Mouse (Mus musculus): Measurements from ENCODE around the gene Fastkd5.
"Not testable (repeated sequence)": the region's sequence is repeated elsewhere in the genome, so short reads cannot be mapped to it uniquely, and the experiment has no call there.

The Fastkd5 gene

GRCm38 (mm10) chr2:130577021-130577420, 52.8 kb downstream of the Fastkd5 start:
- DNase-seq (ENCODE audit: low spot score in 2 of 2): no peak

- not testable (repeated sequence) for DNase-seq (ENCODE audit: low spot score in 2 of 2)
These were observed 53.3 kb downstream of the Fastkd5 start for GRCm38 (mm10) chr2:130576564-130576963.

GRCm38 (mm10) chr2:130575873-130576272, 54.0 kb downstream of the Fastkd5 start, which contains the start of gene Oxt:
Gene Oxt, plus strand, starts transcription at chr2:130576173.
- DNase-seq (ENCODE audit: low spot score in 2 of 2): no peak

GRCm38 (mm10) chr2:130574960-130575359, 54.9 kb downstream of the Fastkd5 start:
- DNase-seq (ENCODE audit: low spot score in 2 of 2): no peak

- no peak for DNase-seq (ENCODE audit: low spot score in 2 of 2)
These were observed 59.9 kb downstream of the Fastkd5 start for GRCm38 (mm10) chr2:130569926-130570325.

GRCm38 (mm10) chr2:130568921-130569320, 60.9 kb downstream of the Fastkd5 start:
- DNase-seq (ENCODE audit: low spot score in 2 of 2): no peak

- no peak for DNase-seq (ENCODE audit: low spot score in 2 of 2)
These were observed 64.8 kb downstream of the Fastkd5 start for GRCm38 (mm10) chr2:130564983-130565382.

GRCm38 (mm10) chr2:130564063-130564462, 65.8 kb downstream of the Fastkd5 start:
- DNase-seq (ENCODE audit: low spot score in 2 of 2): peak in 1 of 2 experiments; percentile 37
